8 mouse cellular contexts compared by ENCODE assay signal in genomic region chr11:60775578-60775977, GRCm38 (mm10). TPM values are rescaled to one million over a fixed set of nuclear protein-coding genes. Genes with fewer than 3 reads are reported as not detected.
A peak's percentile ranks its signal among the peaks of the same experiment; 100 is the strongest.
DNase-seq lines count a peak whose midpoint lies in the region; ATAC-seq and TF ChIP-seq lines count a peak whose summit lies in the region.

No protein-coding gene starts in this region.

- TF ChIP-seq CTCF in embryonic fibroblast, embryonic 13.5 days (IDR thresholded peaks at IDR 0.05; ENCODE audit: borderline replicate concordance, insufficient read depth, low read length), result no peak

- no peak for DNase-seq in lung, postnatal 14 days
- no peak for DNase-seq in adrenal gland, adult (ENCODE audit: inconsistent age in 2 of 2, low spot score in 1 of 2)
- DNase-seq in frontal cortex, adult 2 months (ENCODE audit: extremely low spot score in 1 of 2, low spot score in 1 of 2), result no peak

- no peak overlapping the region for H3K27ac ChIP-seq in lung, embryonic 15.5 days
- peak overlapping the region; percentile 71 for H3K27ac ChIP-seq in embryonic fibroblast, embryonic 13.5 days (ENCODE audit: insufficient read depth, low read length)
- no peak overlapping the region for H3K27ac ChIP-seq in limb, embryonic 12.5 days
- no peak overlapping the region for H3K27ac ChIP-seq in neural tube, embryonic 15.5 days (replicated peaks)

- peak overlapping the region; percentile 71; the same call in 1 of the 2 replicates for H3K9ac ChIP-seq in lung, embryonic 15.5 days
- peak overlapping the region; percentile 79; the same call in 1 of the 2 replicates for H3K9ac ChIP-seq in limb, embryonic 12.5 days (replicated peaks)
- H3K9ac ChIP-seq in neural tube, embryonic 15.5 days (replicated peaks), result peak overlapping the region; percentile 74

- no peaks in the 10 kb centered on the region for H3K27me3 ChIP-seq in lung, embryonic 15.5 days
- no peaks in the 10 kb centered on the region for H3K27me3 ChIP-seq in limb, embryonic 12.5 days
- no peaks in the 10 kb centered on the region for H3K27me3 ChIP-seq in neural tube, embryonic 15.5 days (replicated peaks)

- peak overlapping the region; percentile 75 for H3K4me3 ChIP-seq in lung, embryonic 15.5 days
- peak overlapping the region; percentile 70 for H3K4me3 ChIP-seq in embryonic fibroblast, embryonic 13.5 days (ENCODE audit: insufficient read depth, low read length)
- H3K4me3 ChIP-seq in limb, embryonic 12.5 days (replicated peaks), result peak overlapping the region; percentile 87
- peak overlapping the region; percentile 59 for H3K4me3 ChIP-seq in neural tube, embryonic 15.5 days (replicated peaks)

- WGBS in lung, embryonic 15.5 days, result 24% methylated on average over 6 of the region's 6 CpGs
- 63% methylated on average over 6 of the region's 6 CpGs for WGBS in limb, embryonic 12.5 days
- 62% methylated on average over 6 of the region's 6 CpGs for WGBS in neural tube, embryonic 15.5 days

- H3K4me2 ChIP-seq in lung, embryonic 15.5 days, result peak overlapping the region; percentile 76
- H3K4me2 ChIP-seq in limb, embryonic 12.5 days, result peak overlapping the region; percentile 90
- H3K4me2 ChIP-seq in neural tube, embryonic 15.5 days, result peak overlapping the region; percentile 82

- H3K4me1 ChIP-seq in lung, embryonic 15.5 days, result peaks cover 52% of the 10 kb centered on the region
- H3K4me1 ChIP-seq in embryonic fibroblast, embryonic 13.5 days (ENCODE audit: control insufficient read depth, insufficient read depth, low read length), result peaks cover 5% of the 10 kb centered on the region; the same call in 1 of the 2 replicates
- H3K4me1 ChIP-seq in limb, embryonic 12.5 days (replicated peaks), result peaks cover 43% of the 10 kb centered on the region
- peaks cover 58% of the 10 kb centered on the region for H3K4me1 ChIP-seq in neural tube, embryonic 15.5 days

- H3K9me3 ChIP-seq in lung, embryonic 15.5 days, result no peaks in the 10 kb centered on the region
- H3K9me3 ChIP-seq in limb, embryonic 12.5 days, result no peaks in the 10 kb centered on the region
- H3K9me3 ChIP-seq in neural tube, embryonic 15.5 days (replicated peaks), result no peaks in the 10 kb centered on the region

- peaks cover 15% of the 10 kb centered on the region for H3K36me3 ChIP-seq in lung, embryonic 15.5 days
- peaks cover 21% of the 10 kb centered on the region for H3K36me3 ChIP-seq in limb, embryonic 12.5 days
- peaks cover 10% of the 10 kb centered on the region for H3K36me3 ChIP-seq in neural tube, embryonic 15.5 days

- no peak for ATAC-seq in lung, embryonic 15.5 days (ENCODE audit: borderline replicate concordance, extremely low read depth, low FRiP score, low TSS enrichment)
- ATAC-seq in limb, embryonic 12.5 days (ENCODE audit: insufficient number of reproducible peaks, insufficient read depth, low FRiP score, low TSS enrichment, low read depth), result no peak
- ATAC-seq in neural tube, embryonic 15.5 days (ENCODE audit: low FRiP score), result no peak
- no peak for ATAC-seq in monocyte, adult 5-6 weeks (replicated peaks; ENCODE audit: insufficient number of reproducible peaks, low FRiP score, low TSS enrichment, poor library complexity, severe bottlenecking)

- TF ChIP-seq POLR2A in embryonic fibroblast, embryonic 13.5 days (IDR thresholded peaks at IDR 0.05; ENCODE audit: low read depth, low read length), result no peak

RNA-seq across cellular contexts. Expression of gene Top3a, which starts 1.6 kb away (rescaled TPM):
- 17.0 and 17.2 TPM in 2 replicates for polyA plus RNA-seq in lung, embryonic 15.5 days (2015; fragmentation: Nextera tagmentation; extraction: Ambion mirVana)
- polyA plus RNA-seq in embryonic fibroblast, embryonic 13.5 days (2011; ENCODE audit: insufficient read length, low read depth, missing spikeins), result 9.7 and 11.7 TPM in 2 replicates
- 24.6 and 25.9 TPM in 2 replicates for polyA plus RNA-seq in limb, embryonic 12.5 days (2016; fragmentation: Nextera tagmentation; extraction: Ambion mirVana)
- 6.7 and 8.6 TPM in 2 replicates for polyA plus RNA-seq in neural tube, embryonic 15.5 days (2015; fragmentation: Nextera tagmentation; extraction: Ambion mirVana)
- total RNA-seq in monocyte, adult 5-6 weeks (2017), result 13.7 to 17.6 TPM (median 15.4 TPM) in 3 replicates
- 6.0 and 6.1 TPM in 2 replicates for polyA plus RNA-seq in frontal cortex, adult 2 months (2012; rRNA removed)

RNA-seq across cellular contexts. Expression of gene Smcr8, which starts 1.7 kb away (rescaled TPM):
- polyA plus RNA-seq in lung, embryonic 15.5 days (2015; fragmentation: Nextera tagmentation; extraction: Ambion mirVana), result 4.5 and 5.3 TPM in 2 replicates
- 21.4 and 22.2 TPM in 2 replicates for polyA plus RNA-seq in embryonic fibroblast, embryonic 13.5 days (2011; ENCODE audit: insufficient read length, low read depth, missing spikeins)
- 6.3 and 7.8 TPM in 2 replicates for polyA plus RNA-seq in limb, embryonic 12.5 days (2016; fragmentation: Nextera tagmentation; extraction: Ambion mirVana)
- 4.8 and 5.2 TPM in 2 replicates for polyA plus RNA-seq in neural tube, embryonic 15.5 days (2015; fragmentation: Nextera tagmentation; extraction: Ambion mirVana)
- 13.8 to 29.7 TPM (median 16.2 TPM) in 3 replicates for total RNA-seq in monocyte, adult 5-6 weeks (2017)
- 10.7 and 12.3 TPM in 2 replicates for polyA plus RNA-seq in frontal cortex, adult 2 months (2012; rRNA removed)

RNA-seq across cellular contexts. Expression of gene Shmt1, which starts 35.9 kb away (rescaled TPM):
- polyA plus RNA-seq in lung, embryonic 15.5 days (2015; fragmentation: Nextera tagmentation; extraction: Ambion mirVana), result 58.3 and 58.5 TPM in 2 replicates
- 12.9 and 14.9 TPM in 2 replicates for polyA plus RNA-seq in embryonic fibroblast, embryonic 13.5 days (2011; ENCODE audit: insufficient read length, low read depth, missing spikeins)
- 66.3 and 69.5 TPM in 2 replicates for polyA plus RNA-seq in limb, embryonic 12.5 days (2016; fragmentation: Nextera tagmentation; extraction: Ambion mirVana)
- 5.5 and 25.9 TPM in 2 replicates for polyA plus RNA-seq in neural tube, embryonic 15.5 days (2015; fragmentation: Nextera tagmentation; extraction: Ambion mirVana)
- total RNA-seq in monocyte, adult 5-6 weeks (2017), result 0.58 to 7.1 TPM (median 3.8 TPM) in 3 replicates
- 2.0 and 2.2 TPM in 2 replicates for polyA plus RNA-seq in frontal cortex, adult 2 months (2012; rRNA removed)

RNA-seq across cellular contexts. Expression of gene Mief2, which starts 47.4 kb away (rescaled TPM):
- 13.5 and 14.7 TPM in 2 replicates for polyA plus RNA-seq in lung, embryonic 15.5 days (2015; fragmentation: Nextera tagmentation; extraction: Ambion mirVana)
- polyA plus RNA-seq in embryonic fibroblast, embryonic 13.5 days (2011; ENCODE audit: insufficient read length, low read depth, missing spikeins), result 7.4 and 14.2 TPM in 2 replicates
- polyA plus RNA-seq in limb, embryonic 12.5 days (2016; fragmentation: Nextera tagmentation; extraction: Ambion mirVana), result 17.0 and 18.5 TPM in 2 replicates
- 23.1 and 25.3 TPM in 2 replicates for polyA plus RNA-seq in neural tube, embryonic 15.5 days (2015; fragmentation: Nextera tagmentation; extraction: Ambion mirVana)
- 7.8 to 17.2 TPM (median 10.3 TPM) in 3 replicates for total RNA-seq in monocyte, adult 5-6 weeks (2017)
- polyA plus RNA-seq in frontal cortex, adult 2 months (2012; rRNA removed), result 20.1 and 24.1 TPM in 2 replicates

RNA-seq across cellular contexts. Expression of gene Flii, which starts 48.5 kb away (rescaled TPM):
- 83.3 and 94.4 TPM in 2 replicates for polyA plus RNA-seq in lung, embryonic 15.5 days (2015; fragmentation: Nextera tagmentation; extraction: Ambion mirVana)
- 71.6 and 97.3 TPM in 2 replicates for polyA plus RNA-seq in embryonic fibroblast, embryonic 13.5 days (2011; ENCODE audit: insufficient read length, low read depth, missing spikeins)
- 65.4 and 75.0 TPM in 2 replicates for polyA plus RNA-seq in limb, embryonic 12.5 days (2016; fragmentation: Nextera tagmentation; extraction: Ambion mirVana)
- polyA plus RNA-seq in neural tube, embryonic 15.5 days (2015; fragmentation: Nextera tagmentation; extraction: Ambion mirVana), result 68.3 and 73.6 TPM in 2 replicates
- total RNA-seq in monocyte, adult 5-6 weeks (2017), result 279 to 316 TPM (median 279 TPM) in 3 replicates
- polyA plus RNA-seq in frontal cortex, adult 2 months (2012; rRNA removed), result 116 and 131 TPM in 2 replicates
